12 mouse cellular contexts compared by ENCODE assay signal in genomic region chr12:32835235-32835634, GRCm38 (mm10). TPM values are rescaled to one million over a fixed set of nuclear protein-coding genes. Genes with fewer than 3 reads are reported as not detected.
DNase-seq lines count a peak whose midpoint lies in the region; ATAC-seq lines count a peak whose summit lies in the region.
"Had no signal": no experiment of that assay in that cellular context is flagged by ENCODE, and none has a peak within 500 bp of the region (broad histone marks: within the 10 kb centered on the region; RNA-seq: fewer than 3 reads in every experiment).

No protein-coding gene starts in this region.

- H3K27ac ChIP-seq in kidney, embryonic 14.5 days (ENCODE audit: low read depth, low read length) = no peak overlapping the region
- 0 out of 2 replicates have a peak overlapping the region, but pooled peaks have one; percentile 28 for H3K27ac ChIP-seq in embryonic facial prominence, embryonic 15.5 days (replicated peaks)
- H3K27ac ChIP-seq in lung, embryonic 15.5 days = 0 out of 2 replicates have a peak overlapping the region, but pooled peaks have one; percentile 15
- H3K27ac ChIP-seq: liver, embryonic 12.5 days; midbrain, embryonic 12.5 days had no signal

- H3K4me1 ChIP-seq in kidney, embryonic 14.5 days (ENCODE audit: control insufficient read depth, insufficient read depth, low read length) = no peaks in the 10 kb centered on the region
- H3K4me1 ChIP-seq in embryonic facial prominence, embryonic 15.5 days = no peaks in the 10 kb centered on the region
- H3K4me1 ChIP-seq in lung, embryonic 15.5 days = no peaks in the 10 kb centered on the region
- H3K4me1 ChIP-seq: liver, embryonic 12.5 days; midbrain, embryonic 12.5 days had no signal

- H3K9me3 ChIP-seq in kidney, embryonic 14.5 days (ENCODE audit: control insufficient read depth, low read length) = no peaks in the 10 kb centered on the region
- no peaks in the 10 kb centered on the region for H3K9me3 ChIP-seq in embryonic facial prominence, embryonic 15.5 days (replicated peaks)
- no peaks in the 10 kb centered on the region for H3K9me3 ChIP-seq in lung, embryonic 15.5 days
- H3K9me3 ChIP-seq: G1E; liver, embryonic 12.5 days; midbrain, embryonic 12.5 days had no signal

- no peak overlapping the region for H3K9ac ChIP-seq in kidney, embryonic 14.5 days (ENCODE audit: low read depth, low read length)
- no peak overlapping the region for H3K9ac ChIP-seq in embryonic facial prominence, embryonic 15.5 days
- H3K9ac ChIP-seq in lung, embryonic 15.5 days = no peak overlapping the region
- H3K9ac ChIP-seq: liver, embryonic 12.5 days; midbrain, embryonic 12.5 days had no signal

- ATAC-seq in kidney, embryonic 14.5 days (ENCODE audit: low FRiP score, low TSS enrichment) = no peak
- no peak for ATAC-seq in embryonic facial prominence, embryonic 15.5 days (ENCODE audit: insufficient number of reproducible peaks, low FRiP score, low TSS enrichment, low read depth)
- ATAC-seq in lung, embryonic 15.5 days (ENCODE audit: borderline replicate concordance, extremely low read depth, low FRiP score, low TSS enrichment) = no peak
- ATAC-seq: liver, embryonic 12.5 days had no signal

- peaks cover 34% of the 10 kb centered on the region for H3K36me3 ChIP-seq in kidney, embryonic 14.5 days (ENCODE audit: control insufficient read depth, insufficient read depth, low read length)
- peaks cover 20% of the 10 kb centered on the region for H3K36me3 ChIP-seq in embryonic facial prominence, embryonic 15.5 days
- H3K36me3 ChIP-seq in lung, embryonic 15.5 days = peaks cover 30% of the 10 kb centered on the region

- H3K27me3 ChIP-seq in kidney, embryonic 14.5 days (ENCODE audit: control insufficient read depth, insufficient read depth, low read length) = no peaks in the 10 kb centered on the region
- no peaks in the 10 kb centered on the region for H3K27me3 ChIP-seq in embryonic facial prominence, embryonic 15.5 days
- no peaks in the 10 kb centered on the region for H3K27me3 ChIP-seq in lung, embryonic 15.5 days
- H3K27me3 ChIP-seq: liver, embryonic 12.5 days; midbrain, embryonic 12.5 days had no signal

- no peak overlapping the region for H3K4me2 ChIP-seq in kidney, embryonic 14.5 days (replicated peaks; ENCODE audit: low read depth, low read length)
- H3K4me2 ChIP-seq in embryonic facial prominence, embryonic 15.5 days (replicated peaks) = no peak overlapping the region
- no peak overlapping the region for H3K4me2 ChIP-seq in lung, embryonic 15.5 days
- H3K4me2 ChIP-seq: liver, embryonic 12.5 days; midbrain, embryonic 12.5 days had no signal

- 72% methylated on average over 4 of the region's 4 CpGs for WGBS in kidney, embryonic 14.5 days
- WGBS in embryonic facial prominence, embryonic 15.5 days = 31% methylated on average over 4 of the region's 4 CpGs
- WGBS in lung, embryonic 15.5 days = 45% methylated on average over 4 of the region's 4 CpGs

- H3K4me3 ChIP-seq in kidney, embryonic 14.5 days (ENCODE audit: low read length) = no peak overlapping the region
- H3K4me3 ChIP-seq in embryonic facial prominence, embryonic 15.5 days (replicated peaks) = no peak overlapping the region
- H3K4me3 ChIP-seq in lung, embryonic 15.5 days = no peak overlapping the region
- H3K4me3 ChIP-seq: liver, embryonic 12.5 days; midbrain, embryonic 12.5 days had no signal

- peak; percentile 43 for DNase-seq in adrenal gland, adult 2 months
- no peak for DNase-seq in adrenal gland, adult 18-20 months (ENCODE audit: low spot score in 2 of 2)
- DNase-seq in kidney, adult 11 months = peak; percentile 45
- DNase-seq in right cerebral cortex, postnatal 10 days (ENCODE audit: low spot score in 2 of 2) = no peak
- DNase-seq in cerebellum, adult 11-12 months = no peak
- DNase-seq: thymus, adult 2 months had no signal

RNA-seq across cellular contexts. Expression of gene Nampt, which starts 15.9 kb away (rescaled TPM):
- total RNA-seq in adrenal gland, adult 2 months (2021) = 100 to 1,000 TPM; 105 to 130 TPM
- polyA plus RNA-seq in adrenal gland, adult 2 months (2012; rRNA removed) = 11.8 and 23.4 TPM in 2 replicates
- 100 to 1,000 TPM in 1 of 2 experiments, 10 to 100 TPM in 1; 78.1 to 102 TPM for total RNA-seq in adrenal gland, adult 18-20 months (2021)
- polyA plus RNA-seq in kidney, embryonic 14.5 days (2014; fragmentation: Nextera tagmentation; extraction: Ambion mirVana) = 23.6 and 30.9 TPM in 2 replicates
- polyA plus RNA-seq in embryonic facial prominence, embryonic 15.5 days (2015; fragmentation: Nextera tagmentation; extraction: Ambion mirVana) = 19.6 and 23.8 TPM in 2 replicates
- polyA plus RNA-seq in lung, embryonic 15.5 days (2015; fragmentation: Nextera tagmentation; extraction: Ambion mirVana) = 27.1 and 28.3 TPM in 2 replicates

Comparison
In these comparisons a context has a peak if more than half of its experiments do, and no peak if none do; other contexts are left out.
1. DNase-seq: peak in adrenal gland, adult 2 months (single experiment) and kidney, adult 11 months (single experiment); none in adrenal gland, adult 18-20 months (0 of 2), right cerebral cortex, postnatal 10 days (0 of 2) and cerebellum, adult 11-12 months (single experiment).